Mouse (Mus musculus) lung, adult 2 months (tissue): ENCODE measurements around the gene Foxl1. TPM values are rescaled to one million over a fixed set of nuclear protein-coding genes. Genes with fewer than 3 reads are reported as not detected.

Experiments used
- DNase-seq: peaks from one replicate; pipeline ENCODE4 v3.0.0; 2022
- H3K4me1 ChIP-seq: fragments of 200-500 bp; 2 replicates; pipeline ENCODE4 v1.6.1; 2011; ENCODE audit warnings: low read length; ENCODE audit not compliant: control insufficient read depth, insufficient read depth
- H3K4me3 ChIP-seq: fragments of 200-500 bp; replicated peaks from 2 replicates; pipeline ENCODE3; 2011; ENCODE audit warnings: low read depth, mild to moderate bottlenecking, control low read depth, low read length; ENCODE audit errors: extremely low read depth
- CTCF ChIP-seq: fragments of 200-500 bp; IDR thresholded peaks from 2 replicates; pipeline ENCODE4 v1.5.1; 2011; ENCODE audit warnings: mild to moderate bottlenecking, low read length, control low read depth; ENCODE audit not compliant: insufficient read depth
- POLR2A ChIP-seq: fragments of 200-500 bp; IDR thresholded peaks from 2 replicates; pipeline ENCODE4 v1.6.1; 2011; ENCODE audit warnings: low read depth, mild to moderate bottlenecking, control low read depth, low read length, borderline replicate concordance; ENCODE audit errors: extremely low read depth
- WGBS: fragments of 180-500 bp; shearing (Covaris S2); methylation state at CpG from one replicate; pipeline ENCODE4 v1.1.7; 2018; 5-methylcytosine and 5-hydroxymethylcytosine counted together
- polyA plus RNA-seq: library from polyadenylated mRNA; depleted of rRNA; stranded (reverse); fragments of >200 nt; gene quantifications from 2 replicates; pipeline ENCODE4 v1.2.3, GENCODE M21; 2012

The Foxl1 gene
- polyA plus RNA-seq, 1 experiment: 2.5 TPM

DNA sequence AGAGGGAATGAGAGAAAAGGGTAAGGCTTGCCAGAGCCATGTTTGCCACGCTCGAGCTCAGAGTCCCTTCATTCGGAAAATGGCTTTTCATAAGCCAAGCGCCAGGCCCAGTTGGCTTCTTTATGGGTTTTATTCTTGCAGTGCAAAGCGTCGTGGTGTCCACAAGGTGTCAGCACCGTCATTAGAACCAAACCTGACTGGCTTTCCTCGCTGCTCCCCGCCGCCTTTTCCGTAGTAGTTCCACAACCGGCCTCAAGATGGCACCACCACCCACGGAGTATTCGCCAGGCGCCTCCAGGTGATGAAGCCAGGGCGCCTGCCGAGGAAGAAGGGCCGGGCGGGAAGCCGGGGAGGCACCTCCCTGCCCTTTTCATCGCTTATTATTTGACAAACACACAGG is 14.5 kb upstream of the Foxl1 start:
- Histone ChIP-seq H3K4me1 (no peaks in the 10 kb centered on the region), H3K4me3 (no peak overlapping the region)
- DNase-seq: peak; percentile 98
- TF ChIP-seq POLR2A: no peak
- TF ChIP-seq CTCF: peak; percentile 96
- WGBS: under 1% methylated on average over 21 of the region's 21 CpGs

- Histone ChIP-seq H3K4me1 (no peaks in the 10 kb centered on the region), H3K4me3 (no peak overlapping the region)
- WGBS: 8% methylated on average over 25 of the region's 25 CpGs
- TF ChIP-seq CTCF (no peak), POLR2A (no peak)
- no peak for DNase-seq
These were observed 12.6 kb upstream of the Foxl1 start for GRCm38 (mm10) chr8:121115136-121115535.

- Histone ChIP-seq H3K4me1 (no peaks in the 10 kb centered on the region), H3K4me3 (peak within 1 kb of the TSS; percentile 59)
- 1% methylated on average over 25 of the region's 25 CpGs for WGBS
- peak; percentile 69 for DNase-seq
- no peak for TF ChIP-seq POLR2A
- no peak for TF ChIP-seq CTCF
These were observed 11.8 kb upstream of the Foxl1 start, which contains the start of gene Foxc2 for GRCm38 (mm10) chr8:121115948-121116347. Gene Foxc2, plus strand, starts transcription at chr8:121116171.

DNA sequence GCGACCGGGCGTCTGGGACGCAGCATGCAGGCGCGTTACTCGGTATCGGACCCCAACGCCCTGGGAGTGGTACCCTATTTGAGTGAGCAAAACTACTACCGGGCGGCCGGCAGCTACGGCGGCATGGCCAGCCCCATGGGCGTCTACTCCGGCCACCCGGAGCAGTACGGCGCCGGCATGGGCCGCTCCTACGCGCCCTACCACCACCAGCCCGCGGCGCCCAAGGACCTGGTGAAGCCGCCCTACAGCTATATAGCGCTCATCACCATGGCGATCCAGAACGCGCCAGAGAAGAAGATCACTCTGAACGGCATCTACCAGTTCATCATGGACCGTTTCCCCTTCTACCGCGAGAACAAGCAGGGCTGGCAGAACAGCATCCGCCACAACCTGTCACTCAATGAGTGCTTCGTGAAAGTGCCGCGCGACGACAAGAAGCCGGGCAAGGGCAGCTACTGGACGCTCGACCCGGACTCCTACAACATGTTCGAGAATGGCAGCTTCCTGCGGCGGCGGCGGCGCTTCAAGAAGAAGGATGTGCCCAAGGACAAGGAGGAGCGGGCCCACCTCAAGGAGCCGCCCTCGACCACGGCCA is 11.1 kb upstream of the Foxl1 start:
- DNase-seq: no peak
- no peaks in the 10 kb centered on the region for H3K4me1 ChIP-seq
- H3K4me3 ChIP-seq: no peak overlapping the region
- no peak for TF ChIP-seq POLR2A
- no peak for TF ChIP-seq CTCF
- 1% methylated on average over 55 of the region's 55 CpGs for WGBS

DNA sequence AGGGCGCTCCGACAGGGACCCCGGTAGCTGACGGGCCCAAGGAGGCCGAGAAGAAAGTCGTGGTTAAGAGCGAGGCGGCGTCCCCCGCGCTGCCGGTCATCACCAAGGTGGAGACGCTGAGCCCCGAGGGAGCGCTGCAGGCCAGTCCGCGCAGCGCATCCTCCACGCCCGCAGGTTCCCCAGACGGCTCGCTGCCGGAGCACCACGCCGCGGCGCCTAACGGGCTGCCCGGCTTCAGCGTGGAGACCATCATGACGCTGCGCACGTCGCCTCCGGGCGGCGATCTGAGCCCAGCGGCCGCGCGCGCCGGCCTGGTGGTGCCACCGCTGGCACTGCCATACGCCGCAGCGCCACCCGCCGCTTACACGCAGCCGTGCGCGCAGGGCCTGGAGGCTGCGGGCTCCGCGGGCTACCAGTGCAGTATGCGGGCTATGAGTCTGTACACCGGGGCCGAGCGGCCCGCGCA is 10.5 kb upstream of the Foxl1 start:
- Histone ChIP-seq H3K4me3 (no peak overlapping the region), H3K4me1 (no peaks in the 10 kb centered on the region)
- 2% methylated on average over 62 of the region's 62 CpGs for WGBS
- no peak for TF ChIP-seq CTCF
- TF ChIP-seq POLR2A: no peak
- no peak for DNase-seq

GRCm38 (mm10) chr8:121117906-121118305 is 9.8 kb upstream of the Foxl1 start:
- Histone ChIP-seq H3K4me3 (peak overlapping the region; percentile 18), H3K4me1 (no peaks in the 10 kb centered on the region)
- WGBS: 8% methylated on average over 28 of the region's 28 CpGs
- no peak for DNase-seq
- TF ChIP-seq CTCF: no peak
- no peak for TF ChIP-seq POLR2A

- H3K4me3 ChIP-seq: no peak overlapping the region
- WGBS: 28% methylated on average over 18 of the region's 18 CpGs
- DNase-seq: no peak
- TF ChIP-seq CTCF (no peak), POLR2A (no peak)
- H3K4me1 ChIP-seq: no peaks in the 10 kb centered on the region
These were observed 8.9 kb upstream of the Foxl1 start for GRCm38 (mm10) chr8:121118634-121119420.

DNA sequence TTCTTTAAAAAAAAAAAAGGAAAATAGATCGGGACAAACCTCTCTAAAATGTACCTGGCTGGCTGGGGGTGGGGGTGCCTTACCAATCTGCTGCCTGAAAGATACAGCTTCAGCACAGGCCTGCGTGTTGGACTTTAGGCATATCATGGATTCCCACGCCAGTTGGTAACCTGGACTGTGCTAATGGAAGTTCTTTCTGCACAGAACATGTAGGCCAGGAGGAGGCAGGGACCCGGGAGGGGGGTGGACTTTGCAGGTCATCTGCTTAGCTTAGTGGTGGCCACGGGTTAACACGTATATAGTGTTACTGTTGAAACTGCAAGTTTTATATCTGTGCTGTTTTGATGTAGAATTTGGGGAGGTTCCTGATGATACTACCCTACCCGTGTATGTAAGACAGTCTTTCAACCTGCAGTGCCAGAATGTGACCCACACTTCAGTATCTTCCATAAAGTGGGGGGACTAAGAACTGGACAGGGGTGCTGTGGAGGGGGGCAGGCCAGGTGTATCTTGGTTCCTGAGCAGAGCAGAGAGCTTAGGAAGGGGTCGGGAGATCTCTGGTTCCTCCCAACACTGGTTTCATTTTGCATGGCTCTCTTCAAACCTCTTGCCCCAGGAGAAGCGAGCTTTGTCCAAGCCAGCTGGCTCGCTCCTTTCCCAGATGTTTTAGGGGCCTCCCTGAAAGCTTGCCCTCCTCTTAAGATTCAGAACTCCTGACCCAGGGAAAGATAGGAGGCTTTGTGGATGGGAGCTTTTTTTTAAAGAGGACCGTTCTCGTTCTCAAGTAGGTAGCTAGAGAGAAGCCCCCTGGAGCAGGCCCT is 7.9 kb upstream of the Foxl1 start:
- DNase-seq: no peak
- TF ChIP-seq CTCF (no peak), POLR2A (no peak)
- 49% methylated on average over 12 of the region's 12 CpGs for WGBS
- H3K4me1 ChIP-seq: no peaks in the 10 kb centered on the region
- no peak overlapping the region for H3K4me3 ChIP-seq

- Histone ChIP-seq H3K4me3 (no peak overlapping the region), H3K4me1 (no peaks in the 10 kb centered on the region)
- DNase-seq: no peak
- 48% methylated on average over 17 of the region's 17 CpGs for WGBS
- TF ChIP-seq POLR2A: no peak
- TF ChIP-seq CTCF: no peak
These were observed 7.0 kb upstream of the Foxl1 start for GRCm38 (mm10) chr8:121120456-121121419.
